Mouse (Mus musculus) thymus, adult 2 months (tissue): Measurements from ENCODE around the gene Acbd4.

Experiments used
- CTCF ChIP-seq: fragments of 200-500 bp; IDR thresholded peaks from 2 replicates; pipeline ENCODE4 v1.5.1; 2012; ENCODE audit warnings: mild to moderate bottlenecking, control low read depth, low read length, moderate library complexity, borderline replicate concordance; ENCODE audit not compliant: control insufficient read depth, poor library complexity, insufficient read depth; ENCODE audit errors: extremely low read depth
- POLR2A ChIP-seq: fragments of 200-500 bp; IDR thresholded peaks from 2 replicates; pipeline ENCODE4 v1.6.1; 2012; ENCODE audit warnings: mild to moderate bottlenecking, low read length, control low read depth, moderate library complexity; ENCODE audit not compliant: control insufficient read depth, poor library complexity, insufficient read depth; ENCODE audit errors: extremely low read depth

GRCm38 (mm10) chr11:103095107-103095670 lies 6.3 kb upstream of the Acbd4 start:
- TF ChIP-seq CTCF (no peak), POLR2A (no peak)
